In the genomic region with DNA sequence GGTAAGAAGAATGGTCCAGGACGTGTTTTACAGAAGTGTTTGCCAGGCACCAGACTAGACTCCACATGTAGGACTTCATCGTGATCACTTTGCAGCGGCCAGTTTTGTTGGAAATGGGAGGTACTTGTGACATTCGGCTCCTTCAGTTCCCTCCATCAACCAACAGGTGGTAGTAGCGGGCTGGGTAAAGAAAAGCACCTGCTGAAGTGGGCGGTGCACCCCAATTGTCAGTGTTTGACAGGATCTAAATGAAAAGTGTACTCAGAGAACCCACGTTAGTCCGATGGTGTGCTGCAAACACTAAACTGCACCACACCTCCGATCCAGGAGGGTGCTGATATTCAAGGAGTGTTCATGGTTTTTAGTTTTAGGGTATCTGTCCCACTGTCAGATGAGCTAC, we compare ENCODE assay signal across 9 mouse cellular contexts. TPM values are rescaled to one million over a fixed set of nuclear protein-coding genes. Genes with fewer than 3 reads are reported as not detected.
DNase-seq lines count a peak whose midpoint lies in the region; ATAC-seq lines count a peak whose summit lies in the region.
"Had no signal": no experiment of that assay in that cellular context is flagged by ENCODE, and none has a peak within 500 bp of the region (broad histone marks: within the 10 kb centered on the region; RNA-seq: fewer than 3 reads in every experiment).

No protein-coding gene starts in this region.

- no peaks in the 10 kb centered on the region for H3K4me1 ChIP-seq in intestine, embryonic 14.5 days (replicated peaks; ENCODE audit: control insufficient read depth, insufficient read depth, low read length)
- H3K4me1 ChIP-seq in intestine, embryonic 15.5 days (replicated peaks), result no peaks in the 10 kb centered on the region
- H3K4me1 ChIP-seq: embryonic facial prominence, embryonic 13.5 days had no signal

- peak; percentile 32; the same call in 1 of the 2 replicates for ATAC-seq in intestine, embryonic 14.5 days (replicated peaks; ENCODE audit: low FRiP score, low TSS enrichment, low read depth)
- ATAC-seq in intestine, embryonic 15.5 days, result no peak
- peak; percentile 96 for ATAC-seq in common myeloid progenitor, adult 5-6 weeks (replicated peaks; ENCODE audit: low read depth, poor library complexity, severe bottlenecking)
- no peak for ATAC-seq in inflammation-experienced regulatory T-cells, adult 6 months

- DNase-seq in intestine, embryonic 14.5 days (ENCODE audit: low spot score), result peak; percentile 62
- peak; percentile 78 for DNase-seq in ES-CJ7 (ENCODE audit: low read depth, low spot score)
- peak; percentile 11 for DNase-seq in kidney, postnatal 14 days
- DNase-seq in thymus, postnatal 14 days, result peak; percentile 17
- no peak for DNase-seq in layer of hippocampus, adult 9-11 months

- no peak overlapping the region for H3K9ac ChIP-seq in intestine, embryonic 14.5 days (ENCODE audit: low read length)
- no peak overlapping the region for H3K9ac ChIP-seq in intestine, embryonic 15.5 days
- H3K9ac ChIP-seq: embryonic facial prominence, embryonic 13.5 days had no signal

- H3K36me3 ChIP-seq in intestine, embryonic 14.5 days (ENCODE audit: control insufficient read depth, insufficient read depth, low read length), result no peaks in the 10 kb centered on the region
- no peaks in the 10 kb centered on the region for H3K36me3 ChIP-seq in intestine, embryonic 15.5 days
- H3K36me3 ChIP-seq: embryonic facial prominence, embryonic 13.5 days had no signal

- 0 out of 2 replicates have a peak, but pooled peaks cover 5% of the 10 kb centered on the region for H3K27me3 ChIP-seq in intestine, embryonic 14.5 days (replicated peaks; ENCODE audit: control insufficient read depth, insufficient read depth, low read length)
- peaks cover 5% of the 10 kb centered on the region; the same call in 1 of the 2 replicates for H3K27me3 ChIP-seq in intestine, embryonic 15.5 days (replicated peaks)

- H3K4me2 ChIP-seq in intestine, embryonic 14.5 days (ENCODE audit: low read length), result no peak overlapping the region
- H3K4me2 ChIP-seq in intestine, embryonic 15.5 days (replicated peaks), result no peak overlapping the region
- H3K4me2 ChIP-seq: embryonic facial prominence, embryonic 13.5 days had no signal

- no peak overlapping the region for H3K27ac ChIP-seq in intestine, embryonic 14.5 days (ENCODE audit: low read depth)
- no peak overlapping the region for H3K27ac ChIP-seq in intestine, embryonic 15.5 days
- H3K27ac ChIP-seq: embryonic facial prominence, embryonic 13.5 days had no signal

- no peaks in the 10 kb centered on the region for H3K9me3 ChIP-seq in intestine, embryonic 14.5 days (ENCODE audit: control insufficient read depth, low read length)
- H3K9me3 ChIP-seq in intestine, embryonic 15.5 days, result no peaks in the 10 kb centered on the region
- H3K9me3 ChIP-seq: embryonic facial prominence, embryonic 13.5 days had no signal

- no peak overlapping the region for H3K4me3 ChIP-seq in intestine, embryonic 14.5 days (ENCODE audit: low read depth, low read length)
- no peak overlapping the region for H3K4me3 ChIP-seq in intestine, embryonic 15.5 days (replicated peaks)
- H3K4me3 ChIP-seq: embryonic facial prominence, embryonic 13.5 days had no signal

- WGBS in intestine, embryonic 14.5 days, result 14% methylated on average over 9 of the region's 9 CpGs
- 12% methylated on average over 9 of the region's 9 CpGs for WGBS in intestine, embryonic 15.5 days

RNA-seq across cellular contexts. Expression of a gene that starts 40.7 kb away (rescaled TPM):
- not detected in 2 replicates for polyA plus RNA-seq in intestine, embryonic 14.5 days (2014; fragmentation: Nextera tagmentation; extraction: Ambion mirVana)
- polyA plus RNA-seq in intestine, embryonic 15.5 days (2015; fragmentation: Nextera tagmentation; extraction: Ambion mirVana), result 0.10 TPM in 1 of 2 replicates, not detected in the other
- not detected in 2 replicates for total RNA-seq in common myeloid progenitor, adult 5-6 weeks (2017)
- polyA plus RNA-seq in inflammation-experienced regulatory T-cells, adult 6 months (2017; shearing (Covaris generic)), result not detected

Comparison
In these comparisons a context has a peak if more than half of its experiments do, and no peak if none do; other contexts are left out.
1. ATAC-seq: peak in intestine, embryonic 14.5 days (single experiment) and common myeloid progenitor, adult 5-6 weeks (single experiment); none in intestine, embryonic 15.5 days (single experiment) and inflammation-experienced regulatory T-cells, adult 6 months (single experiment).